Mouse (Mus musculus): Measurements from ENCODE around the gene Zfp408.

GRCm38 (mm10) chr2:91630384-91630783, 19.2 kb downstream of the Zfp408 start:
- TF ChIP-seq EP300 (IDR thresholded peaks at IDR 0.05; ENCODE audit: low read depth) (no peak), CTCF (IDR thresholded peaks at IDR 0.05; ENCODE audit: low read depth) (no peak)
